Mouse (Mus musculus) lung, embryonic 15.5 days (tissue): ENCODE measurements around the gene Crip1. TPM values are rescaled to one million over a fixed set of nuclear protein-coding genes. Genes with fewer than 3 reads are reported as not detected.

ENCODE experiments used
- ATAC-seq: fragments of 200-750 bp; cut with Nextera tagmentation; 2 replicates; pipeline ENCODE4 v1.8.0; 2017; ENCODE audit warnings: moderate number of reproducible peaks, borderline replicate concordance; ENCODE audit not compliant: low FRiP score, low TSS enrichment; ENCODE audit errors: extremely low read depth
- H3K27ac ChIP-seq: fragments of 300-500 bp; sonication (generic); 2 replicates; pipeline ENCODE4 v1.5.1; 2015; ENCODE audit warnings: moderate library complexity, mild to moderate bottlenecking, inconsistent platforms
- H3K27me3 ChIP-seq: fragments of 300-500 bp; sonication (generic); 2 replicates; pipeline ENCODE4 v1.6.1; 2015; ENCODE audit warnings: inconsistent platforms
- H3K36me3 ChIP-seq: fragments of 300-500 bp; sonication (generic); 2 replicates; pipeline ENCODE4 v1.6.1; 2015; ENCODE audit warnings: inconsistent platforms
- H3K4me1 ChIP-seq: fragments of 300-500 bp; sonication (generic); 2 replicates; pipeline ENCODE4 v1.6.1; 2015; ENCODE audit warnings: inconsistent platforms
- H3K4me2 ChIP-seq: fragments of 300-500 bp; sonication (generic); 2 replicates; pipeline ENCODE4 v1.6.1; 2015; ENCODE audit warnings: inconsistent platforms, mild to moderate bottlenecking, moderate library complexity
- H3K4me3 ChIP-seq: fragments of 300-500 bp; sonication (generic); 2 replicates; pipeline ENCODE4 v1.5.1; 2015; ENCODE audit warnings: mild to moderate bottlenecking, inconsistent platforms
- H3K9ac ChIP-seq: fragments of 300-500 bp; sonication (generic); 2 replicates; pipeline ENCODE4 v1.6.1; 2015; ENCODE audit warnings: inconsistent platforms
- H3K9me3 ChIP-seq: fragments of 300-500 bp; sonication (generic); 2 replicates; pipeline ENCODE4 v1.6.1; 2016; ENCODE audit warnings: inconsistent platforms
- WGBS: fragments of 180-500 bp; shearing (Covaris S2); methylation state at CpG from one replicate; pipeline ENCODE4 v1.1.7; 2015; 5-methylcytosine and 5-hydroxymethylcytosine counted together
- polyA plus RNA-seq: library from polyadenylated mRNA; unstranded; fragments of >200 nt; fragmentation: Nextera tagmentation; extraction: Ambion mirVana; gene quantifications from 2 replicates; pipeline ENCODE4 v1.2.1, GENCODE M21; 2015

Gene Crip1
- polyA plus RNA-seq = 414 and 454 TPM in 2 replicates

DNA sequence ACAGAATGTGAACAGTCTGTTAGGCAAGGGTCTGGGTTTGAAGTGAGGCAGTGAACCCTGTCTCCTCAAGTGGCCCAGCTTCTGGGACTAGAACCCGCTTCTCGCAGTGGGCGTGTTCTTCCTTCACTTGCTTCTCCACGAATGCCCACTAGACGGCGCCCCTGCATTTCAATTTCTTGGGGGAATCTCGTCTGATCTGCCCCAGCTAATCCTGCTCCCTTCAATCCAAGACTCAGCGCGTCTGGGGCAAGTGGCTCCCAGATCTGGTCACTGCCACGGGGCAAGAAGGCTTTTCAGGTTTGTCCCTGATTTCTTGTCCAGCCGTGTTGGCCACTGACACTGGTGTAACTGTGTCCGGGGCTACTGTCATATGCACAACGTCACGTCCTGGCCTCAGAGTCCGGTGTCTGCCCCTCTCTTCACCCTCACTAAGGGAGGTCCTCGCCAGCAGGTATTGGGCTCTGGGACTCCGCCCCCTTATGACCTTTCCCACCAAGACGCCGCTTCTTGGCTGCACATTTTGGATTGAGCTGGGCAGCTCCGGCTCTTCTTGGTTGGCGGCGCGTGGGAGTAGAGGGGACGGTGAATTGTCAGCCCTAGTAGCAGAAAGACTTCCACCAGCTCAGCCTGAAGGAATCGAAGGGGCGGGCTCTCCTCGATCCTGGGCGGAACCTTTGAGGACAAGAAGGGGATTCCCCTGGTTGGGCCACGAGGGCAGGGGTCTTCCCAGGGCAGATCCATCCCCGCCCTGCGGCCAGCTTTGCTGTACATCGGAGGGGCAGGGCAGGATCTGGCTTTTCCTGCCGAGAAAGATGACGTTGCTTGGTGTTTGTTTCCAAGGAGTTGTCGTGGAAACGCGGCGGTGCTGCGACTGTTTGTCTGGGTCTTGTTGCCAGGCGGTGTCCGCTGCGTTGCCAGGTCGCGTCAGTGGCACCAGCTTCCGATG, at the start of gene Crip1:
TSS of gene Crip1 (plus strand) at position 205 of the 946 bp plus-strand sequence.
- Histone ChIP-seq H3K27ac (peak within 1 kb of the TSS; percentile 56), H3K4me1 (peaks cover 52% of the 10 kb centered on the region), H3K4me2 (peak within 1 kb of the TSS; percentile 53), H3K27me3 (peaks cover 6% of the 10 kb centered on the region; the same call in 1 of the 2 replicates), H3K36me3 (peaks cover 17% of the 10 kb centered on the region), H3K4me3 (peak within 1 kb of the TSS; percentile 16), H3K9me3 (no peaks in the 10 kb centered on the region), H3K9ac (peak within 1 kb of the TSS; percentile 12; the same call in 1 of the 2 replicates)
- WGBS = 11% methylated on average over 45 of the region's 45 CpGs
- ATAC-seq = no peak

DNA sequence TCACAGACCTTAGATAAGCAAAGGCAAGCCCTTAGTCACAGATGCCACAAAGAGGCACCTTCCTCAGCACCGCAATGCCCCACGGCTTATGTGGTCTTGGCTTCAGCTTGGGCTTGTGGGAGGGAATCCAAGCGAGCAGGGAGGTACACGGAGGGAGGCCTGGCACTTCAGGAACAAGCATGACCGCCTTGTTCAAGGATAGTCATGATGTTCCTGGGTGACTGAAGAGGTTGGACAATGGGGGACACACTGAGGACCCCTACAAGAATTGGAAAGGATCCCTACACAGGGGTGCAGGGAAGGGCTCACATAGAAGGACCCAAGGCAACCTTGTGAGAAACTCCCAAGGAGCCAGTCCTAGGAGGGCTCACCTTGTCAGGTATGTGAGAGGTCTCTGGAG, 49.1 kb upstream of the Crip1 start:
- peak overlapping the region; percentile 83; the same call in 1 of the 2 replicates for H3K4me2 ChIP-seq
- H3K9me3 ChIP-seq = no peaks in the 10 kb centered on the region
- no peaks in the 10 kb centered on the region for H3K27me3 ChIP-seq
- peaks cover 29% of the 10 kb centered on the region for H3K4me1 ChIP-seq
- H3K27ac ChIP-seq = no peak overlapping the region
- no peak for ATAC-seq
- no peaks in the 10 kb centered on the region for H3K36me3 ChIP-seq
- peak overlapping the region; percentile 77 for H3K4me3 ChIP-seq
- H3K9ac ChIP-seq = no peak overlapping the region
- WGBS = 76% methylated on average over 5 of the region's 5 CpGs

DNA sequence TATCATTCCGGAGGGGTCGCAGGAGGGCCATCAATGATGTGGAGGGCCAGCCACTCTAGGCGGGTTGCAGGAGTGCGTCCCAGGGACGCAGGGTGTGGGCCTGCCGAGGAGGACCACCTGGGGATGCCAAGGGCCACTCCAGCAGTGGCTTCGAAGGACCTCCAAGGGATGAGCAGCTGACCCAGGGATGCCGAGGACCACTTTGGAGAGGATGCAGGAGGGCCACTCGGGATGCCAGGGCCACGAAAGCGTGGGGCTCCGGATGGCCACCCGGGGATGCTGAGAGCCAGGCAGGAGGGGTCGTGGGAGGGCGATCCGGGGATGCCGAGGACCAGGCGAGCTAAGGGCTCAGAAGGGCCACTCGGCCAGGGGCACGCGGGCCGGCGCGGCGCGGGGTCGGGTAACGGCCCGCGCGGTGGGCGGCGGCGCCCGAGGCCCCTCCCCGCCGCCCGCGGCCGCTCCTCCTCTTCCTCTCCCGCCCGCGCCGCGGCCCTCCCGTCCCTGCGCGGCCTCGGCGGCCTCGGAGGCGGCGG, 48.3 kb upstream of the Crip1 start, which contains the start of gene Mta1:
TSS of gene Mta1 (plus strand) at position 530 of the 533 bp plus-strand sequence.
- Histone ChIP-seq H3K27me3 (no peaks in the 10 kb centered on the region), H3K9me3 (no peaks in the 10 kb centered on the region), H3K4me2 (peak within 1 kb of the TSS; percentile 83), H3K36me3 (no peaks in the 10 kb centered on the region), H3K4me1 (peaks cover 33% of the 10 kb centered on the region), H3K4me3 (peak within 1 kb of the TSS; percentile 77), H3K9ac (peak within 1 kb of the TSS; percentile 94), H3K27ac (peak within 1 kb of the TSS; percentile 69)
- 1% methylated on average over 18 of the region's 53 CpGs for WGBS
- peak; percentile 78 for ATAC-seq

DNA sequence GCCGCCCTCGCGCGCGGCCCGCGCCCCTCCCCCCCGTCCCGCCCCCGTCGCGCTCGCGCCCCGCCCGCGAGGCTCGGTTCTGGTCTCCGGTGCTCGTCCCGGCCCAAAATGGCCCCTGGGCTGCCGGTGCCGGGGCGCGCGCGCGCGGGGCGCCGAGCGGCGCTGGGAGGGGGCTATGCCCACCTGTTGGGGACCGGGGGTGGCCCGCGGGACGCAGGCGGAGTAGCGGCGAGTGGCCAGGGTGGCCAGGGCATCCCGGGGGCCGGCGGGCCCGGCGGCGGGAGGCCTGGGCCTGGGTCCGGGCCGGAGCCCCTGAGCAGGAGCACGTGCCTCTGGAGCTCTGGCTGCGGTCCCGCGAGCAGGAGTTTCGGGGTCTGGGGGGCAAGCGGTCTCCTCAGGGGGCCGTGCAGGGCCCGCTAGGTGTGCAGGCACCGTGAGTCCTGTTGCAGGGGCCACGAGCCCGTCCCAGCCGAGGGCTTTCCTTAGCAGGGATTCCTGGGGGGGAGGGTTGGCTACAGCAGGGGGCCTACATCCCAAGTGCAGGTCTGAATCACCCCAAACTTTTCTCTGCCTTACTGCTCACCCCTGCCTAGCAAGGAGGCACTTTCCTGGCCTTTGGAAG, 47.5 kb upstream of the Crip1 start:
- 2% methylated on average over 39 of the region's 60 CpGs for WGBS
- Histone ChIP-seq H3K27me3 (no peaks in the 10 kb centered on the region), H3K4me2 (peak overlapping the region; percentile 83), H3K9me3 (no peaks in the 10 kb centered on the region), H3K36me3 (no peaks in the 10 kb centered on the region), H3K4me1 (peaks cover 33% of the 10 kb centered on the region), H3K9ac (peak overlapping the region; percentile 94), H3K27ac (peak overlapping the region; percentile 69), H3K4me3 (peak overlapping the region; percentile 77)
- ATAC-seq = peak; percentile 12; the same call in 1 of the 2 replicates

GRCm38 (mm10) chr12:113099470-113100237, 46.5 kb upstream of the Crip1 start:
- Histone ChIP-seq H3K9ac (peak overlapping the region; percentile 94), H3K4me3 (peak overlapping the region; percentile 77), H3K27ac (no peak overlapping the region), H3K27me3 (no peaks in the 10 kb centered on the region), H3K9me3 (no peaks in the 10 kb centered on the region), H3K4me1 (peaks cover 33% of the 10 kb centered on the region), H3K36me3 (no peaks in the 10 kb centered on the region), H3K4me2 (peak overlapping the region; percentile 83)
- ATAC-seq = no peak
- WGBS = 21% methylated on average over 6 of the region's 6 CpGs

DNA sequence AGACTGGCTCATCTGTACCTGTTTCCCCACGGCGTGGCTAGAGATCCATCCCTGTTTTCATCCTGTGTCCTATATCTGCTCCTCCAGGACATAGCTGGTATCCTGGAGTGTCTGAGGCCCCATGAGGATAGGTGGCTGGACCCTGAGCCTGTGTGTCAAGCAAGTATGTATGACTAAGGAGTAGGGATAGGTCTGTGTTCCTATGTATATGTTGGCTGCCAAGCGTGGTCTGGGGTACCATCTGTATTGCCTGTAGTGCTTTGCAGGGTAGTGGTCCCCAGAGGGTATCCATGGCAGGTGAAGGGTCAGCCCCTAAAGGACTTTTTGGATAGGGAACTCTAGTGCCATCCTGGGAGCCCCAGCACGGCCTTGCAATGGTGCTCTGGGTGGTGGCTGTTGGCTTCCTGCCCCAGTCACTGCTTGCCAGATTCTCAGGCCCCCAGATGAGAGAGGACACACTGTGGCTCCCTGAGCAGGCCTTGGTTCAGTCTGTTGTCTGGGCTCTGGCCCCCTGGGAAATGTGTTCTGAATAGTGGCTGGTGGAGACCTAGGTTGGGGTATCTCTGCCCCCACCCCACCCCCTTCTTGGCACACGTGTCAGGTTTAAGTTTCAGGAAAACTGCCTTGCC, 45.6 kb upstream of the Crip1 start:
- H3K27ac ChIP-seq = no peak overlapping the region
- H3K4me1 ChIP-seq = peaks cover 33% of the 10 kb centered on the region
- 68% methylated on average over 5 of the region's 5 CpGs for WGBS
- no peak for ATAC-seq
- H3K9me3 ChIP-seq = no peaks in the 10 kb centered on the region
- peak overlapping the region; percentile 2; the same call in 1 of the 2 replicates for H3K4me2 ChIP-seq
- H3K4me3 ChIP-seq = no peak overlapping the region
- 0 out of 2 replicates have a peak, but pooled peaks cover 5% of the 10 kb centered on the region for H3K36me3 ChIP-seq
- no peaks in the 10 kb centered on the region for H3K27me3 ChIP-seq
- H3K9ac ChIP-seq = no peak overlapping the region

- WGBS = 72% methylated on average over 9 of the region's 9 CpGs
- H3K4me3 ChIP-seq = no peak overlapping the region
- H3K9ac ChIP-seq = no peak overlapping the region
- H3K4me1 ChIP-seq = peaks cover 33% of the 10 kb centered on the region
- 0 out of 2 replicates have a peak, but pooled peaks cover 6% of the 10 kb centered on the region for H3K36me3 ChIP-seq
- H3K27ac ChIP-seq = no peak overlapping the region
- no peak overlapping the region for H3K4me2 ChIP-seq
- H3K9me3 ChIP-seq = no peaks in the 10 kb centered on the region
- H3K27me3 ChIP-seq = no peaks in the 10 kb centered on the region
- no peak for ATAC-seq
Measured at GRCm38 (mm10) chr12:113101251-113101960, 44.7 kb upstream of the Crip1 start.

- 55% methylated on average over 6 of the region's 6 CpGs for WGBS
- peak; percentile 28; the same call in 1 of the 2 replicates for ATAC-seq
- H3K9me3 ChIP-seq = no peaks in the 10 kb centered on the region
Measured at GRCm38 (mm10) chr12:113102461-113102860, 43.7 kb upstream of the Crip1 start.

DNA sequence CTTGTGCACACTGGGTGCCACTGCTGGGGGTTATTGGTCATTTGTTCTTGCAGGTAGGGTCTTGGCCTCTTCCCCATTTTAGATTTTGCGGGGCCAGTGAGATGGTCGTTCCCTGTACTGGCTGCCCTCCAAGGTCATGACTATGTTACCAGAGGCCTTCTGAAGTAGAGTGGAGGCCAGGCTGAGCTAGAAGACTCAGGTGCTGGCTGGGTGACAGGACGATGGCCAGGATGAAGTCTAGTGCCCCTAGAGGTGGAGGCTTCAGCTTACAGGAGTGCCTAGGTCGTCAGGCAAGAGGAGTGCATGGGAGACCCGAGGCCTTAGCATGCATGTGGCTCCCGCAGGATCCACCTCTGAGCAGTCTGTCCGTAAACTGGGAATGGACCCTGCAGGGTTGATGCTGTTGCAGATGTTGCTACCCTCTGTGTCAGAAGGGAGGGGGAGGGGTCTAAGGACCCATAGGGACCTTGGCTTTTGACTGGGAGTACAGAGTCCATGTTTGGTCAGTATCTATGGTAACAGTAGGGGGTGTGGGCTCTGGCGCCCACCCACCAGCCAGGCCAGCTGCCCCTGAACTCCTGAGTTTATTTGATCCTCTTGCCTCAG, 42.2 kb upstream of the Crip1 start:
- Histone ChIP-seq H3K27me3 (no peaks in the 10 kb centered on the region), H3K4me2 (no peak overlapping the region), H3K9me3 (no peaks in the 10 kb centered on the region), H3K36me3 (0 out of 2 replicates have a peak, but pooled peaks cover 6% of the 10 kb centered on the region), H3K9ac (no peak overlapping the region), H3K27ac (no peak overlapping the region), H3K4me3 (no peak overlapping the region), H3K4me1 (peaks cover 31% of the 10 kb centered on the region)
- WGBS = 78% methylated on average over 8 of the region's 8 CpGs
- ATAC-seq = no peak

More at GRCm38 (mm10) chr12:113102461-113102860, 43.7 kb upstream of the Crip1 start:
- Histone ChIP-seq H3K27me3 (no peaks in the 10 kb centered on the region), H3K9ac (no peak overlapping the region), H3K27ac (no peak overlapping the region), H3K4me1 (peaks cover 35% of the 10 kb centered on the region), H3K36me3 (0 out of 2 replicates have a peak, but pooled peaks cover 6% of the 10 kb centered on the region), H3K4me3 (no peak overlapping the region), H3K4me2 (no peak overlapping the region)

GRCm38 (mm10) chr12:113106386-113106785, 39.7 kb upstream of the Crip1 start:
- H3K27ac ChIP-seq = no peak overlapping the region; the same call in 1 of the 2 replicates

More at GRCm38 (mm10) chr12:113106386-113106785, 39.7 kb upstream of the Crip1 start:
- 63% methylated on average over 6 of the region's 6 CpGs for WGBS
- Histone ChIP-seq H3K9ac (no peak overlapping the region), H3K27me3 (no peaks in the 10 kb centered on the region), H3K9me3 (no peaks in the 10 kb centered on the region), H3K4me2 (no peak overlapping the region), H3K4me3 (no peak overlapping the region), H3K36me3 (0 out of 2 replicates have a peak, but pooled peaks cover 6% of the 10 kb centered on the region), H3K4me1 (peaks cover 9% of the 10 kb centered on the region; the same call in 1 of the 2 replicates)
- ATAC-seq = no peak
